ENCODE assay signal across 22 mouse cellular contexts in the genomic region with DNA sequence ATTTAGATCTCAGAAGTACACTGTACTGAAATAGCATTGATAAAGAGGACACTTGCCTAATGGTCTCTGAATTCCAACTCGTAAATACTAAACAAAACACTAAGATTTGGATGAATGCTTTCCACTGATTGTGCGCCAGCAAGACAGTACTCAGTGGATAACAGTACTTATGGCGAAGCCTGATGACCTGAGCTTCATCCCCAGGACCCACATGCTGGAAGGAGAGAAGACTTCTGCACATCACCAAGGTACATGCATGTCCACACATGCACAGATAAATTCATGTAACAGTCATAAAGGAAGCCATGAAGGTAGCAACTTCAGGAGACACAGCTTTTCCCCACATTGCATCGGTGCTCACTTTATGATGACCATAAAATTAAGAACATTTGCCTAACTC. TPM values are rescaled to one million over a fixed set of nuclear protein-coding genes. Genes with fewer than 3 reads are reported as not detected.
"Had no signal": no experiment of that assay in that cellular context is flagged by ENCODE, and none has a peak within 500 bp of the region (broad histone marks: within the 10 kb centered on the region; RNA-seq: fewer than 3 reads in every experiment).

No protein-coding gene starts in this region.

- H3K4me1 ChIP-seq: lung, embryonic 15.5 days; midbrain, embryonic 13.5 days; midbrain, embryonic 15.5 days had no signal

- DNase-seq: liver, postnatal 0 days; lung, adult 2 months; lung, postnatal 14 days; lung, postnatal 36 days; retina, postnatal 1 day; right cerebral cortex, postnatal 25 days; right cerebral cortex, postnatal 4 days; spleen, adult 18-20 months; thymus, adult 18-20 months; thymus, postnatal 14 days; thymus, postnatal 36 days had no signal

- ATAC-seq: liver, postnatal 0 days; lung, postnatal 0 days; midbrain, embryonic 13.5 days; midbrain, embryonic 15.5 days had no signal

- H3K4me2 ChIP-seq: lung, embryonic 15.5 days; midbrain, embryonic 11.5 days; midbrain, embryonic 13.5 days; midbrain, embryonic 15.5 days; neural tube, embryonic 12.5 days had no signal

- H3K9me3 ChIP-seq: lung, embryonic 15.5 days; midbrain, embryonic 13.5 days; midbrain, embryonic 15.5 days; neural tube, embryonic 12.5 days had no signal

- H3K9ac ChIP-seq: liver, postnatal 0 days; lung, embryonic 15.5 days; midbrain, embryonic 13.5 days; midbrain, embryonic 15.5 days; neural tube, embryonic 12.5 days had no signal

- H3K36me3 ChIP-seq: midbrain, embryonic 15.5 days; neural tube, embryonic 12.5 days had no signal

- H3K4me3 ChIP-seq: lung, embryonic 15.5 days; megakaryocyte, embryonic 14.5 days; midbrain, embryonic 13.5 days; midbrain, embryonic 15.5 days; neural tube, embryonic 12.5 days had no signal

- H3K27ac ChIP-seq: lung, embryonic 15.5 days; macrophage; midbrain, embryonic 13.5 days; midbrain, embryonic 15.5 days; neural tube, embryonic 12.5 days had no signal

- H3K27me3 ChIP-seq: lung, embryonic 15.5 days; megakaryocyte, embryonic 14.5 days; midbrain, embryonic 13.5 days; midbrain, embryonic 15.5 days; neural tube, embryonic 12.5 days had no signal

RNA-seq across cellular contexts. Expression of a gene that starts 12.8 kb away (rescaled TPM):
- total RNA-seq: megakaryocyte progenitor cell, adult 5-6 weeks; monocyte, adult 5-6 weeks; neutrophil, adult 5-6 weeks had no signal
- polyA plus RNA-seq: macrophage had no signal
